Mouse (Mus musculus) megakaryocyte, embryonic 14.5 days (primary cell): ENCODE measurements at regions not wholly inside any gene's neighbourhood (a gene's known extent, or its start where the extent isn't known, plus 50 kb on each side); places are given as distances from the start of the nearest gene placed in this dataset.

Experiments
- FLI1 ChIP-seq: IDR thresholded peaks from 2 replicates; pipeline ENCODE4 v1.6.1; 2012; ENCODE audit warnings: low read length, inconsistent platforms, mixed read lengths
- GATA1 ChIP-seq: IDR thresholded peaks from 3 replicates; pipeline ENCODE4 v1.6.1; 2012; ENCODE audit warnings: mixed read lengths, low read length, inconsistent platforms, borderline replicate concordance

DNA sequence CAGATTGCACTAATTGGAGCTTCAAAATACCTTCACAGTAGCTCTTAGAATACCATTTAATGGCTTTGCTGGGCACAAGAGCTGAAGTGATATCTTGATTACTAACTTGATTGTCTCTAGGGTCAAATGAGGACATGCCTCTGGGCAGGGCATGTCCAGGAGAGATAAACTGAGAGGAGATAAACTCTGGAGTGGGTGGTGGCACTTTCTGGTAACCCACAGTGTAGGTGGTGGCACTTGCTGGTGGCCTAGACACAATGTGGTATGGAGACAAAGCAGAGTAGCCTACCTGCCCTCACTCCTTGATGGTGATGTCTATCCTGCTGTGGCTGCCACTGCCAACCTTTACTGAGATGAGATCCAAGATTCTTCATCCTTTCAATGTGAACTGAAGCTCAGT is 61.7 kb upstream of the Tgfbr2 start:
- no peak for TF ChIP-seq FLI1
- TF ChIP-seq GATA1: no peak
